Mouse (Mus musculus) megakaryocyte, embryonic 14.5 days (primary cell): ENCODE results near the gene Maoa. TPM values are rescaled to one million over a fixed set of nuclear protein-coding genes. Genes with fewer than 3 reads are reported as not detected.

ENCODE experiments used
- H3K27me3 ChIP-seq: replicated peaks from 2 replicates; pipeline ENCODE3; 2012; ENCODE audit warnings: inconsistent platforms
- H3K36me3 ChIP-seq: replicated peaks from 2 replicates; pipeline ENCODE3; 2012; ENCODE audit warnings: low read length, inconsistent platforms, mixed read lengths
- H3K4me1 ChIP-seq: 2 replicates; pipeline ENCODE4 v1.6.1; 2012; ENCODE audit warnings: inconsistent platforms
- H3K4me3 ChIP-seq: replicated peaks from 2 replicates; pipeline ENCODE3; 2012; ENCODE audit warnings: moderate library complexity, mild to moderate bottlenecking, inconsistent platforms
- H3K9me3 ChIP-seq: 2 replicates; pipeline ENCODE4 v1.6.1; 2012; ENCODE audit warnings: inconsistent platforms
- FLI1 ChIP-seq: IDR thresholded peaks from 2 replicates; pipeline ENCODE4 v1.6.1; 2012; ENCODE audit warnings: low read length, inconsistent platforms, mixed read lengths
- GATA1 ChIP-seq: IDR thresholded peaks from 3 replicates; pipeline ENCODE4 v1.6.1; 2012; ENCODE audit warnings: mixed read lengths, low read length, inconsistent platforms, borderline replicate concordance
- polyA plus RNA-seq: library from polyadenylated mRNA; stranded (reverse); fragments of >175 nt; gene quantifications from 2 replicates; pipeline ENCODE4 v1.2.3, GENCODE M21; 2012; ENCODE audit warnings: low replicate concordance; ENCODE audit not compliant: insufficient read depth

Maoa gene
- polyA plus RNA-seq: 0.02 TPM in 1 of 2 replicates, not detected in the other

DNA sequence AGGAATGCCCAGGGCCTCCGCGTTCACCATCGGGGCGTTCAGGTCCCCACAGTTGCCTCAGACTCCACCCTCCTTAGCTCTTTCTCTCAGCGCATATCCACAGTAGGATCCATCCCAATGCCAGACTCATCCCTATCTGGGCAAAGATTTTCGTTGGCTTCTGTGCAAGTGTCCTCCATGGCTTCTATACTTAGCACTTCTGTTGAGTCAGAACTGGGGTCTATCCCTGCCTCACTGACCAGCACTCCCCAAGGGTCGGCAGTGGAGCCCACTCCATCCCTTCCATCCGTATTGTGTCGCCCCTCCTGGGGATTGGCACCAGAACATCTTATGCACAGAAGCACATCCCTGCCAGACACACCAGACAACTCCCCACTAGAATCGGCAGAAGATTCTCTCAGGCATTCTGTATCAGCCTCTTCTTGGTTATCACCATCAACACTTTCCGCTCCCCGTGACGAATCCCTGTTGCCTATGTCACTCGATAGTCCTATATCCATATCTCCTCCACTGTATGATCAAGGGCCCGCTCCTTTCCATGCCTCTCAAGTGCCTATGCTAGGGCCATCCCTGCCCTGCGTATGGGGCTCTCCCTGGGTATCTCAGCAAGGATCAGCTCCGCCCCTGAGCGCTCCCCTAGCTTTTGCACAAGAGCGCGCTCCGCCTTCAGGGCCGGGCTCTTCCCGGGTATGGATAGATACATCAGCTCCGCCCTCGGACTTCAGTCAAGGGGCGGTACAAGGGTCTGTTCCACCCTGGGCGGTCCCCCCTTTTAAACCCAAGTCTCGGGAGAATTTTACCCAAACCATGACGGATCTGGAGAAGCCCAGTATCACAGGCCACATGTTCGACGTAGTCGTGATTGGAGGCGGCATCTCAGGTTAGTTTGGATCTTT, at the start of gene Maoa:
Gene Maoa, plus strand, starts transcription at position 665 of the 896 bp plus-strand sequence.
- Histone ChIP-seq H3K4me3 (peak within 1 kb of the TSS; percentile 91), H3K9me3 (peaks cover 9% of the 10 kb centered on the region), H3K36me3 (no peaks in the 10 kb centered on the region), H3K4me1 (peaks cover 11% of the 10 kb centered on the region), H3K27me3 (peaks cover 15% of the 10 kb centered on the region)
- TF ChIP-seq GATA1: no peak
- TF ChIP-seq FLI1: no peak

- Histone ChIP-seq H3K4me1 (peaks cover 11% of the 10 kb centered on the region), H3K4me3 (peak overlapping the region; percentile 91), H3K36me3 (no peaks in the 10 kb centered on the region), H3K9me3 (peaks cover 9% of the 10 kb centered on the region), H3K27me3 (peaks cover 15% of the 10 kb centered on the region)
- TF ChIP-seq FLI1: no peak
- no peak for TF ChIP-seq GATA1
Observed at GRCm38 (mm10) chrX:16618225-16619033, 1.1 kb upstream of the Maoa start.

- no peaks in the 10 kb centered on the region for H3K9me3 ChIP-seq
- no peaks in the 10 kb centered on the region for H3K27me3 ChIP-seq
- no peaks in the 10 kb centered on the region for H3K4me1 ChIP-seq
- H3K4me3 ChIP-seq: no peak overlapping the region
- TF ChIP-seq GATA1 (no peak), FLI1 (no peak)
- no peaks in the 10 kb centered on the region for H3K36me3 ChIP-seq
Observed at GRCm38 (mm10) chrX:16656511-16656910, 37.0 kb downstream of the Maoa start.

DNA sequence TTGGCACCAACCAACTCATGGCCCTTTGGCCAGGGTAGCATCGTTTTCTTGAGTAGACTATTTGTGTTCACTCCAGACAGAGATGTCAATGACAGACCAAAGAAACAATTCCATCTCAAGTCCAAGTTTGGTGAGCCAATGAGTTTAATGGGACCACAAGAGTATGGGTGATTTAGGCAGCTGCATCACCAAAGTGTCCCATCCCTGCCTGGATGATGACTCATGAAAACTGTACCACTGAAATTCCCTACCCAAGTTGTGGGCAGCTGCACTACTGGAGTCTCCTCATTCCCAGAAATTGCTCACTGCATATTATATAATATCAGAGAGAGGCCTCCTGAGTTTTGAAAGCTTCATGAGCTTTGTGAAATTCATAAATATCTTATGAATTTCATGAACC, 86.6 kb downstream of the Maoa start:
- Histone ChIP-seq H3K27me3 (no peaks in the 10 kb centered on the region), H3K4me3 (no peak overlapping the region), H3K36me3 (no peaks in the 10 kb centered on the region), H3K9me3 (no peaks in the 10 kb centered on the region), H3K4me1 (no peaks in the 10 kb centered on the region)
- TF ChIP-seq FLI1: no peak
- TF ChIP-seq GATA1: no peak

DNA sequence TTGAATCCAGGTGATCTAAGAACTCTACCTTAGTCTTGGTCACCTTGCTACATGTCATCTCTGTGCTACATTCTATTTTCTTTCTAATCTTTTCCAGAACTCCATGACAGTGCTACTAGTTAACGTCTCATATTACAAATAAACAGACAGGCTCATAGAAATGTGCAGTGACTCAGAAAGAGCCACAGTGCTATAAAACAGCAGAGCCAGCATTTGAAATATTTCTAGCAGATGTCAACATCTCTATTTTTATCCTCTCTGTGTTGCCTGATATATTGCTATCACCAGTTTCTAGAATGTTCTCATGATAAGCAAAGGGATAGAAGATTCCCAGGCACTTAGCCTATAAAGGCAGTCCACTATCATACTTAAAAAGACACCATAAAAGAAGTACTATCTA, 94.5 kb downstream of the Maoa start:
- no peak overlapping the region for H3K4me3 ChIP-seq
- no peaks in the 10 kb centered on the region for H3K9me3 ChIP-seq
- H3K36me3 ChIP-seq: no peaks in the 10 kb centered on the region
- no peaks in the 10 kb centered on the region for H3K4me1 ChIP-seq
- no peak for TF ChIP-seq FLI1
- TF ChIP-seq GATA1: no peak
- no peaks in the 10 kb centered on the region for H3K27me3 ChIP-seq

Other genes with a start within 250 kb of the Maoa start
- gene Cypt1, start 96.8 kb upstream of the Maoa start, polyA plus RNA-seq: not detected in 2 replicates
- gene Maob, start 197.7 kb downstream of the Maoa start, polyA plus RNA-seq: not detected in 2 replicates